Mouse (Mus musculus) activated CD4-positive, CD25-positive, alpha-beta regulatory T cell, adult 4 months (primary cell): ENCODE data around the gene Ehd3. TPM values are rescaled to one million over a fixed set of nuclear protein-coding genes. Genes with fewer than 3 reads are reported as not detected.
"Not testable (repeated sequence)": the region's sequence is repeated elsewhere in the genome, so short reads cannot be mapped to it uniquely, and the experiment has no call there.

ENCODE experiments used
- ATAC-seq: one replicate; pipeline ENCODE4 v1.8.0; 2017
- polyA plus RNA-seq, 2 experiments: library from polyadenylated mRNA; unstranded; fragments of 100-300 nt; shearing (Covaris generic); gene quantifications; one replicate each; pipeline ENCODE4 v1.2.1; 2017

Gene Ehd3
- polyA plus RNA-seq, 2 experiments from 2014 or later: 41.0 to 58.1 TPM

DNA sequence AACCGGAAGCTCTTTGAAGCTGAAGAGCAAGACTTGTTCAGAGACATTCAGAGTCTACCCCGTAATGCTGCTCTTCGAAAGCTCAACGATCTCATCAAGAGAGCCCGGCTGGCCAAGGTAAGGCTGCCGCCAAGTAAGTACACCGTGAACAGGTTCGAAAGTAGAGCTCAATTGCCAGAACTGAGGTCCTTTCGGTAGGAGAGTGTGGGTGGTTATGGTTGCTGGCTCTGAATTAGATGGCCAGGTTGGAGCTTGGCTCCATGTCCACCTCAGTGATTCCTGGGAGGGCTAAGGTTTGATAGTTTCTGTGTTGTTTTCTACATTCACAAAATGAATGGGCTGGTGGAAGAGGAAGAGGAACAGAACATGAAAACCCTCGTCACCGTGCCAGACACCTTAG lies 23.5 kb downstream of the Ehd3 start:
- no peak for ATAC-seq

DNA sequence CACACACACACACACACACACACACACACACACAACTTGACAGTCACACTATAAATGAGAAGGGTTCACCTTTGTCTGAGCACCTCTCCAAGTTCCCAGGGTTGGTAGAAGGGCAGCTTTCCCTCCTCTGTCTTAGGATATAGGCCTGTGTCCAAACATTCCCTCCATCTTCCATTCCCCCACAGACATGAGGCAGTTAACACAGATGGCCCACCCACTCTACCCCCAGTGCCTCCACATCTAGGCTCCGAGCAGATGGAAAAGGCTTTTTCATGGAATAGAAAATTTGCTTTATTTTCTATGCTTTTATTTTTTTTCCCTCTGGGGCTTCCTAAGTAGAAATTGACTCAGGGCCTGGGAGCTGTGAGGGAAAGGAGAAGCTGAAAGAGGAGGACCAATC lies 26.6 kb downstream of the Ehd3 start:
- ATAC-seq: no peak

DNA sequence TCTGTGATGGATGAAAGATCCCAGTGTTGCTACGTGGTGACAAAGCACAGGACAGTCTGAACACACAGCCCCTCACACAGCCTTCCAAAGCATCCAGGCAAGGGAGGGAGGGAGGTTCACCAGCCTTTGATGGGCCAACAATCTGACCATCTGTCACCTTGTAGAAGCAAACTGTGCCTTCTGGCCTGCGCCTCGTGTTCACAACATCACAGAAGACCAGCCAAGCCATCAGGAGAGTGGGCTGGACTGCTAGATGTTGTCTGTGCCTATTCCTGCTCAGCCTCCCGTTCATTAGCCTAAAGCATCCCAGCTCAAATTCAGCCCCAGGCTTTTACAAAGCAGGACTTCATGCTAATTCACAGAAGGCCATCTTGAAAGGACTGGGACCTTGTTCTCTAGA lies 27.5 kb downstream of the Ehd3 start:
- ATAC-seq: no peak

GRCm38 (mm10) chr17:73832901-73833300 lies 29.0 kb downstream of the Ehd3 start:
- no peak for ATAC-seq

DNA sequence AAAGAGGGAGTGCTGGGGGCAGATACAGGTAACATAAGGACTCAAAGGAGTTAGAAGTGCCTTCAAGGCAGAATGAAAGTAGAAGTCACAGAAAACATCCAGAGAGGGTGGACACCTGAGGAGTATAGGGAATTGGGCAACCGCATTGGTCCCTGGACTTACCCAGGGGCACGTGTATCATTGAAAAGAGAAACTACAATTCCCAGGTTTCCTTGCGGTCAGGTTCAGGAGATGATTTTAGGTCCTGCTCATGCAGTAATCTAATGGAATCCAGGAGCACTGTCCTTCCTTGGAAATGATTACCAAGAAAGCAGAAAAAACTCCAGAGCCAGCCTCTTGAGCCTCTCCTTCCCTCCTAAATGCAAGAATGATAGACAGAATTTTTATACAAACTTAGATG lies 29.5 kb downstream of the Ehd3 start:
- ATAC-seq: no peak

- no peak for ATAC-seq
These were observed 32.7 kb downstream of the Ehd3 start for GRCm38 (mm10) chr17:73836601-73837000.

- no peak for ATAC-seq
These were observed 33.3 kb downstream of the Ehd3 start for GRCm38 (mm10) chr17:73837244-73837643.

DNA sequence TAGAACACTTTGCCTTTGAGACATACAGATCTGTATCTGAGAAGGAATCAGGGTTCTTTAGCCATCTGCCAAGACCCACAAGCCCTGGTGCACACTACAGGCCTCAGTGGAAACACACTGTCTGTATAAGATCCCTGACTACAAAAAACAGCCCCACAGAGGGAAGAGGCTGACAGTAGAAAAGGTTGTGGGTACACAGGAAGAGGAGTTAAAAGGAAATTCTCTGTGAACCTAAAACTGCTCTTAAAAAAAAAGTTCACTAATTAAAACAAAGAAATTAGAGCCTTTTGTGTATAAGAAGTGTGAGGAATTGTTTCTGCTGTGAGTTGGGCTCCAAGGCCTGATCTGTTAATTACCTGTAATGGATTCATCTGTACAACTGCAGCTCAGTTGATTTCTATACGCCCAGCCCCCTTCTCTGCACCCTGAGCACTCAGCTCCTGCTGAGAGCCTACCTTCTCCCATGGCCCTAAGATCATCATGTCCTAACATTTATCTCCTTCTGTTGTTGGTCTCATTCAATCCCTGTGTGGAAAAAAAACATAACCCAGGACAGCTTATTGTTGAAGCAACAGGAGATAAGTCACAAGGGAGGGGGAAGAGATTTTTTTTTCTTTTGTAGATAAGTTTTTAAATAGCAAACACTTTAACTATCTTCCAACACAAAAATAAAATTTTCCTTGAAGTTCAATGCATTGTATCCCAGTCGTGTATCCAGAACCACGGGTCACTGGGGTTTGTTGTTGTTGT lies 35.3 kb downstream of the Ehd3 start:
- no peak for ATAC-seq

GRCm38 (mm10) chr17:73839876-73840275 lies 35.9 kb downstream of the Ehd3 start:
- ATAC-seq: not testable (repeated sequence)

GRCm38 (mm10) chr17:73842963-73843362 lies 39.0 kb downstream of the Ehd3 start:
- no peak for ATAC-seq

GRCm38 (mm10) chr17:73845632-73846031 lies 41.7 kb downstream of the Ehd3 start:
- ATAC-seq: no peak

GRCm38 (mm10) chr17:73847399-73847798 lies 43.5 kb downstream of the Ehd3 start:
- no peak for ATAC-seq

GRCm38 (mm10) chr17:73853041-73853440 lies 49.1 kb downstream of the Ehd3 start:
- no peak for ATAC-seq

GRCm38 (mm10) chr17:73853717-73854116 lies 49.8 kb downstream of the Ehd3 start:
- ATAC-seq: no peak

DNA sequence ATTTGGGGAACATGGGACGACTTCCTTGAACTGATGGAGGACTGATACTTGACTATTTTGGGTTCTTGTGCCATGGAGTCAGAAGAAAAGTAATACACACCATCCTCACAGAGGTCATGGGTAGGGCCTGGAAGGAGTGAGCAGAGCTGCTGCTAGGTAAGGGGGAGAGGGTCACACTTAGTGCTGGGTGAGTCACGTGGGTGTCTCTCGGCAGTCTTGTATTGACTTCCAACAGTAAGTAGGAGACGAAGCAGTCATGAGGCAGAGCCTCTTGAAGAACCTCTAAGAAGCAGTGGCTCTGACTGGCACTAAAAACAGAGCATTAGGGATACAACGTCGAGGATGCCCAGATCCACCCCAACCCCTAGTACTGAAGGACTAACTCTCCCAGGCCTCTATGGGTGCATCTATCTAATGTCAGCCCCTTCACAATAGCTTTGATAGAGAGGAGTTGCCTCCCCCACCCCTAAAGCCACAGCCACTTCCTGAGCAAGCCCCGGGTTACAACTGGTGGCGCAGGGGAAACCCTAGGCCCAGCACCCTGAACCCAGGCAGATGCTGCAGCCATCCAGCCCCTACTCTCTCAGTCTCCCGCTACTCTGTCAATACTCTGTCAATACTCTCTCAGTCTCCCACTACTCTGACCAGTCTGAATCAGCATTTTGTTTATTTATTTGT lies 65.2 kb downstream of the Ehd3 start:
- peak; percentile 97 for ATAC-seq

DNA sequence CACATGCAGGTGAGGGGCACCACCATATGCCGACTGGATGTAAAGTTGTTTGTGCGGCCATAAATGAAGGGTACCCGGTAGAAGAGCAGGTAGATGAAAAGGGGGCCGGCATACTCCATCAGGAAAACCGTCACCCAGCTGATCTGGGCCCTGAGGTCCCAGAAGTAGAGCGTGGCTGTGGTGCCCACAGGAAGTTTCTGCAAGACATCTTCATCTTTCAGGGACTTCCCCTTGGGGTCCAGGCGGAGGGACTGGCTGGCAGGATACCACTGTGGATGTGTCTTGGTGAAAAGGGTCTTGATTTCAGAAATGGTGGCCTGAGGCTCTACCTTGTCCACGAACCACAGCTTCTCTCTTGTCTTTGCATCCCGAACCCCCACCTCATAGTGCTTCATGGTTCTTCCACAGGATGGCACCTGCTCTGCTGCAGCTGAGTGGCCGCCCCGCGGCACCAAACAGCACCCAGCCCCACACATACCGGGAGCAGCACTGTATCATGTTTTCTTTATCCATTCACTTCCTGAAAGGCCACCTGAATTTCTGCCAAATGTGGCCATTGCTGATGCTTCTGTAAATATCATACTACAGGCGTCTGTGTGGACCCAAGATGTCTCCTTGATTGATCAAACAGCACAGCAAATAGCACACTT lies 67.1 kb downstream of the Ehd3 start:
- ATAC-seq: peak; percentile 41

DNA sequence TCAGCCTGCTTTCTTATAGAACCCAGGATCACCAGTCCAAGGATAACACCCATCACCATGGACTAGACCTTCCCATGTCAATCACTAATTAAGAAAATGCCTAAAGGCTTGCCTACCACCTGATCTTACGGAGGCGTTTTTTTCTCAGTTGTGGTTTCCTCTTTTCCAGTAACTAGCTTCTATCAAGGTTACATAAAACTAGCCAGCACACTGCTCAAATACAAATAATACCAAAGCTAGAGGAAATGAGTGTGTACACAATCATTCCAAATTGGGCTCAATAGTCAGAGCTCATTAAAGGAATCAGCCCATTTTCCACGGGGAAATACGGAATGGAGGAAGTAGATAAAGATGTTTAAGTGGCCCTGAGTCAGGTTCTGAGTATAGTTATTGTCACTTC lies 71.3 kb downstream of the Ehd3 start:
- ATAC-seq: peak; percentile 61

DNA sequence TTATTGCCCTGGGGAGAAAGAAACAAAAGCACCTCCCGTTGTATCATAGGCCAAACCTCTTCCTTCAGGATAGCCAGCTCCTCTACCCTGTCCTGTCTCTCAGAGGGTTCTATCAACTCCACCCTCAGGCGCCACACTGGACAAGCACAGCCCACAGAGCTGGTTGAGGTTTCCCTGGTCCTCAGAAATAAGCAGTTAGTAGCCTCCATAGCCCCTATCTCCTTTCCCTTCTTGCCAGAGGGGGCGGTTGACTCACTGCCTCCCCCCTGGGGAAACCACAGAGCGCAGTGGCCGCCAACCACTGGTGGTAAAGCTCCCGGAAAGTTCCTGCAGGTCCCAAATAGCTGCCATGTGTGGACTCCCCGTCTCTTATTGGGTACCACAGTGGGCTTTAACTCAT lies 71.7 kb downstream of the Ehd3 start:
- no peak for ATAC-seq

DNA sequence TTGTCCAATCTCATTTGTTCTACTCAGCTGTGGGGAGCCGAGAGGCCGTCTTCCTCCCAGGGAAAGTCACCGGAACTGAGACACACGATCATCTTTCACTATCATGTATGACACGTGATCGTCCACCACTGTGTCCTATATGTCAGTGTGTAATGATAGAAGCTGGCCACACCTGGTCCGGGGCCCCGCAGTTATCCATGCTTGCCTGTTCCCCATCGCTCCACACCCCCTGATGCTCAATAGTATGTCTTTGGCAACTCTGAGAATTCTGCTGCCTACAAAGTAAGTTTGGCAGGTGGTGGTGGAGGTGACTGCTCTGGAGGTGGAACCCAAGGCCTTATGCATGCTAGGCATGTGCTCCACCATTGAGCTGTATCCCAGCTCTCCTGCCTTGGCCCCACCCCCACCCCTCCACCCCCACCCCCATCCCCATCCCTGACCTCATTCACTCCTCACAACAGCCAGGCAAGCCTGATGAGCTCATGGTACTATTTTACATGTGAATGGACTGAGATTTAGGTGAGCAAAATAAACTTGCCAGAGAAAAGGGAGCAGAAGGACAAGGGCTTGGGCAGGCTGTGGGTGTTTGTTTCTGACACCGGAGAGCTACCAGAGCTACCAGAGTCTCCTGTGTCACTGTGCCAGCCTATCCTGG lies 75.5 kb downstream of the Ehd3 start:
- no peak for ATAC-seq

- no peak for ATAC-seq
These were observed 76.4 kb downstream of the Ehd3 start for GRCm38 (mm10) chr17:73880286-73880685.

- ATAC-seq: no peak
These were observed 77.4 kb downstream of the Ehd3 start for GRCm38 (mm10) chr17:73881295-73881694.
